Mouse (Mus musculus) midbrain, embryonic 16.5 days (tissue): ENCODE results near the gene Zbtb20. TPM values are rescaled to one million over a fixed set of nuclear protein-coding genes. Genes with fewer than 3 reads are reported as not detected.

ENCODE experiments used
- ATAC-seq: fragments of 200-750 bp; cut with Nextera tagmentation; 2 replicates; pipeline ENCODE4 v1.8.0; 2017; ENCODE audit warnings: moderate TSS enrichment
- H3K27ac ChIP-seq: fragments of 300-500 bp; sonication (generic); 2 replicates; pipeline ENCODE4 v1.5.1; 2014; ENCODE audit warnings: mild to moderate bottlenecking, low read length, mixed read lengths
- H3K27me3 ChIP-seq: fragments of 300-500 bp; sonication (generic); 2 replicates; pipeline ENCODE4 v1.6.1; 2014; ENCODE audit warnings: low read depth, low read length, mixed read lengths; ENCODE audit not compliant: control insufficient read depth, insufficient read depth
- H3K36me3 ChIP-seq: fragments of 300-500 bp; sonication (generic); 2 replicates; pipeline ENCODE4 v1.6.1; 2014; ENCODE audit warnings: mild to moderate bottlenecking, low read length, moderate library complexity, mixed read lengths; ENCODE audit not compliant: control insufficient read depth, insufficient read depth
- H3K4me1 ChIP-seq: fragments of 300-500 bp; sonication (generic); 2 replicates; pipeline ENCODE4 v1.6.1; 2014; ENCODE audit warnings: mild to moderate bottlenecking, low read length, mixed read lengths; ENCODE audit not compliant: control insufficient read depth, insufficient read depth
- H3K4me2 ChIP-seq: fragments of 300-500 bp; sonication (generic); 2 replicates; pipeline ENCODE4 v1.6.1; 2014; ENCODE audit warnings: mild to moderate bottlenecking, low read length, mixed read lengths
- H3K4me3 ChIP-seq: fragments of 300-500 bp; sonication (generic); 2 replicates; pipeline ENCODE4 v1.5.1; 2014; ENCODE audit warnings: low read depth, mild to moderate bottlenecking, low read length, moderate library complexity, mixed read lengths
- H3K9ac ChIP-seq: fragments of 300-500 bp; sonication (generic); 2 replicates; pipeline ENCODE4 v1.6.1; 2014; ENCODE audit warnings: low read depth, low read length, mixed read lengths
- H3K9me3 ChIP-seq: fragments of 300-500 bp; sonication (generic); replicated peaks from 2 replicates; pipeline ENCODE4 v1.6.1; 2014; ENCODE audit warnings: mild to moderate bottlenecking, low read length, mixed read lengths; ENCODE audit not compliant: control insufficient read depth, poor library complexity, severe bottlenecking
- WGBS: fragments of 180-500 bp; shearing (Covaris S2); extraction: QIAGEN DNeasy Blood & Tissue Kit; methylation state at CpG from one replicate; pipeline ENCODE4 v1.1.7; 2014; 5-methylcytosine and 5-hydroxymethylcytosine counted together
- polyA plus RNA-seq: library from polyadenylated mRNA; unstranded; fragments of >200 nt; fragmentation: Nextera tagmentation; extraction: Ambion mirVana; gene quantifications from 2 replicates; pipeline ENCODE4 v1.2.1, GENCODE M21; 2015

Zbtb20 gene
- polyA plus RNA-seq, 1 experiment from 2014 or later = 60.7 TPM

DNA sequence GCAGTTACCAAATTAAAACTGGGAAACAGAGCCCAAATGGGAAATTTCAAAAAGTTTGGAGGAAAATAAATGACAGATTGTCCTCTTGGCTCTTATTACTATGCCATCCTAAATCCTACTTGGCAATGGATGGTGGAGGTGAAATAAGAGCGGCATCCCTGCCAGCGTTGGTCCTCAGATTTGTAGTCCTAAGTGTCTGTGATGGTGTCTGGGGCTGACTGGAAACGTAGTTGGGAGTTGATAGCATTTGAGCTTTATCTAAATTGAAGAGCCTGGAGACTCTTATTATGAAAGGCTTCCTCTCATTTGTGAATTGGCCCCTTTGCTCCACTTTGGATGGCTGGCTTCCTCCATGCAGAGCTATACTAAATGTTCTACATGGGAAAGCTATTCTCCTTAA lies 483.9 kb downstream of the Zbtb20 start:
- no peak overlapping the region for H3K4me2 ChIP-seq
- no peaks in the 10 kb centered on the region for H3K9me3 ChIP-seq
- ATAC-seq = no peak
- no peaks in the 10 kb centered on the region for H3K27me3 ChIP-seq
- no peak overlapping the region for H3K9ac ChIP-seq
- H3K27ac ChIP-seq = no peak overlapping the region
- H3K4me3 ChIP-seq = no peak overlapping the region
- H3K36me3 ChIP-seq = no peaks in the 10 kb centered on the region
- 85% methylated on average over 3 of the region's 3 CpGs for WGBS
- peaks cover 7% of the 10 kb centered on the region; the same call in 1 of the 2 replicates for H3K4me1 ChIP-seq

- Histone ChIP-seq H3K4me3 (no peak overlapping the region), H3K36me3 (no peaks in the 10 kb centered on the region), H3K9ac (no peak overlapping the region), H3K27me3 (no peaks in the 10 kb centered on the region), H3K4me2 (no peak overlapping the region), H3K4me1 (peaks cover 7% of the 10 kb centered on the region; the same call in 1 of the 2 replicates), H3K27ac (no peak overlapping the region), H3K9me3 (no peaks in the 10 kb centered on the region)
- WGBS = 96% methylated on average over 2 of the region's 2 CpGs
- ATAC-seq = no peak
Measured at GRCm38 (mm10) chr16:43360112-43360511, 484.4 kb downstream of the Zbtb20 start.

DNA sequence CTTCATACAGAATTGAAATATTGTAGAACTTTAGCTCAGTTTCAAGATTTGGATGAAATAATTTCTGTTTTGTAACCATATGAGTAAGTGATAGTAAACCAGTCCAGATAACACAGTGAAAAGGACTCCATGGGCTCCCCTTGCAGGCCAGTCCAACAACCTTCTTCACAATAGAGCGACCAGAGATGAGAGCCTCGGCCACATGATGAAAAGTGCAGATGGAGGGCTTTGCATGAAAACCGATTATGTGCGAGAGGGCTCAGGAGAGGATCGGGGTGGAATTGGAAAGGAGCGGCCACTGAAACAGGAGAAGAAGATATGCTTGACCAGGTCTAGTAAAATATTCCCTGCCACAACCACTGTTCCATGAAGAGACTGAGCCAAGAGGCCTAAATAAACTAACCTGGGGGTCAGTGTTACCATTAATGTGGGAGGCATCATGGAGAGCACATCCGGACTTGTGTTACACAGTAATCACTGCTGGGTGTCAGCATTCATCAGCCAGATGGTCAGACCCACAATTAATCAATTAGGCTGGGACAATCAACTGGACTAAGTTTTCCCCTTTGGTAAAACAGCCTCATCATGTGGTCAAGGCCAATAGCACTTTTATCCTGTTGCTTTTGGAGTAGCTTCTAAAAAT lies 485.3 kb downstream of the Zbtb20 start:
- 75% methylated on average over 7 of the region's 7 CpGs for WGBS
- Histone ChIP-seq H3K27me3 (no peaks in the 10 kb centered on the region), H3K27ac (no peak overlapping the region), H3K4me1 (peaks cover 7% of the 10 kb centered on the region; the same call in 1 of the 2 replicates), H3K9me3 (no peaks in the 10 kb centered on the region), H3K4me2 (no peak overlapping the region), H3K36me3 (no peaks in the 10 kb centered on the region), H3K4me3 (no peak overlapping the region), H3K9ac (no peak overlapping the region)
- ATAC-seq = no peak

DNA sequence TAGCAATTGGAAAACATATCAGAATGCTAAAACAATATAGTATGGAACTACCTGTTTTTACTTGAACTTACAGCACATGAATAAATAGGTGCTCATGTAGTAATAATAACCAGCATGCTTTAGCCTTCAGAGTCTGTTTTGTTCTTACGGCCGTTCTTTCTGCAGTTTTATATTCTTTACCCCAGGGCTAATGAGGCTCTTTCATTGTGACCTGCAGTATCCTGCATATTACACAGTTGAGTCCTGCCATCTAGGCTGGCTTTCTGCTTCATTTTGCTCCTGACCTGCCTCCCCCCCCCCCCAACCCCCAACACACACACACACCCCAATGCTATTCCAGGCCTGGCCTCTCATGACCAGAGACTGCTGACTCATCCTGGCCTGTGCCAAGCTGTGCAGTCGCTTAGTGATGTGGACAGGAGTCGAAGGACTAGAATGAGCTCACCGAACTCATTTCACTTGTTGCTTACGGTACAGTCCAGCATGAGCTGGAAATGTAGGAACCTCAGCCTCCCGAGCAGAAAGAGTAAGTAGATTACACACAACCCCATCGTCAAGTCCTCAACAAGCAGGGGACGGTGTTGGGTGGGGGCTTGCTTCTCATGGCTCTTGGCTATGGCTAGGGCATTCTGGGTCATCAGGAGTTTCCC lies 487.1 kb downstream of the Zbtb20 start:
- Histone ChIP-seq H3K9ac (no peak overlapping the region), H3K27me3 (no peaks in the 10 kb centered on the region), H3K4me2 (no peak overlapping the region), H3K36me3 (no peaks in the 10 kb centered on the region), H3K9me3 (no peaks in the 10 kb centered on the region), H3K4me3 (no peak overlapping the region), H3K4me1 (peaks cover 7% of the 10 kb centered on the region; the same call in 1 of the 2 replicates), H3K27ac (no peak overlapping the region)
- ATAC-seq = no peak
- 81% methylated on average over 9 of the region's 9 CpGs for WGBS

DNA sequence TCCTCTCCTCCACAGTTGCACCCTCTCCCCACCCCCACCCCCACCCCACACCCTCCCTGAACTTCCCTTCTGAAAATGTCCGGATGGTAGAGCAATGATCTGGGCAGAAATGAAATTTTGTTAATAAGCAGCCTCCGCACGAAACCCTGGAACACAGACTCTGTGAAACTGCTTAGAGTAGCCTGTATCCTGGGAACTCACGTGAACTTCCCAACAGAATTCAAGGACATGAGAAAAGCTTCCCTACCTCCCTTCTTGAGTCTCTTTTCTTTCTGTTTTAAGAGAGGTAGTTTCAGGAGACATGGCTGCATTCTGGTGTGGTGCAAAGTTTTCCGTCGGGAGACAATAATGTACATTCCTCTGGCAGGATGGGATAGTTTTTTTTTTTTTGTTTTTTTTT lies 487.6 kb downstream of the Zbtb20 start:
- H3K27ac ChIP-seq = no peak overlapping the region
- H3K9ac ChIP-seq = no peak overlapping the region
- H3K4me2 ChIP-seq = no peak overlapping the region
- no peak overlapping the region for H3K4me3 ChIP-seq
- WGBS = 66% methylated on average over 6 of the region's 6 CpGs
- H3K36me3 ChIP-seq = no peaks in the 10 kb centered on the region
- ATAC-seq = no peak
- peaks cover 7% of the 10 kb centered on the region; the same call in 1 of the 2 replicates for H3K4me1 ChIP-seq
- no peaks in the 10 kb centered on the region for H3K27me3 ChIP-seq
- H3K9me3 ChIP-seq = no peaks in the 10 kb centered on the region

GRCm38 (mm10) chr16:43363751-43364515 lies 488.3 kb downstream of the Zbtb20 start:
- 31% methylated on average over 7 of the region's 7 CpGs for WGBS
- no peak overlapping the region for H3K9ac ChIP-seq
- H3K27me3 ChIP-seq = no peaks in the 10 kb centered on the region
- no peak overlapping the region; the same call in 1 of the 2 replicates for H3K27ac ChIP-seq
- no peak overlapping the region for H3K4me2 ChIP-seq
- H3K4me1 ChIP-seq = peaks cover 7% of the 10 kb centered on the region; the same call in 1 of the 2 replicates
- no peaks in the 10 kb centered on the region for H3K9me3 ChIP-seq
- H3K4me3 ChIP-seq = no peak overlapping the region
- no peaks in the 10 kb centered on the region for H3K36me3 ChIP-seq
- no peak for ATAC-seq

- Histone ChIP-seq H3K27me3 (no peaks in the 10 kb centered on the region), H3K27ac (no peak overlapping the region), H3K4me2 (no peak overlapping the region), H3K4me1 (peaks cover 7% of the 10 kb centered on the region; the same call in 1 of the 2 replicates), H3K9ac (no peak overlapping the region), H3K4me3 (no peak overlapping the region), H3K9me3 (no peaks in the 10 kb centered on the region), H3K36me3 (no peaks in the 10 kb centered on the region)
- 86% methylated on average over 6 of the region's 6 CpGs for WGBS
- no peak for ATAC-seq
Measured at GRCm38 (mm10) chr16:43364516-43364910, 488.8 kb downstream of the Zbtb20 start.

GRCm38 (mm10) chr16:43365277-43365676 lies 489.6 kb downstream of the Zbtb20 start:
- Histone ChIP-seq H3K9ac (no peak overlapping the region), H3K4me2 (no peak overlapping the region), H3K9me3 (no peaks in the 10 kb centered on the region), H3K27me3 (no peaks in the 10 kb centered on the region), H3K27ac (no peak overlapping the region), H3K4me1 (peaks cover 7% of the 10 kb centered on the region; the same call in 1 of the 2 replicates), H3K4me3 (no peak overlapping the region), H3K36me3 (no peaks in the 10 kb centered on the region)
- WGBS = 94% methylated on average over 3 of the region's 3 CpGs
- no peak for ATAC-seq
